Mouse (Mus musculus) urinary bladder, postnatal 4 days (tissue): ENCODE data around the gene Sema6d.

Experiments
- DNase-seq, 2 experiments: peaks; one replicate each; pipeline ENCODE4 v3.0.0; 2021 to 2022; ENCODE audit warnings: low spot score in 2 of 2

Sema6d gene

DNA sequence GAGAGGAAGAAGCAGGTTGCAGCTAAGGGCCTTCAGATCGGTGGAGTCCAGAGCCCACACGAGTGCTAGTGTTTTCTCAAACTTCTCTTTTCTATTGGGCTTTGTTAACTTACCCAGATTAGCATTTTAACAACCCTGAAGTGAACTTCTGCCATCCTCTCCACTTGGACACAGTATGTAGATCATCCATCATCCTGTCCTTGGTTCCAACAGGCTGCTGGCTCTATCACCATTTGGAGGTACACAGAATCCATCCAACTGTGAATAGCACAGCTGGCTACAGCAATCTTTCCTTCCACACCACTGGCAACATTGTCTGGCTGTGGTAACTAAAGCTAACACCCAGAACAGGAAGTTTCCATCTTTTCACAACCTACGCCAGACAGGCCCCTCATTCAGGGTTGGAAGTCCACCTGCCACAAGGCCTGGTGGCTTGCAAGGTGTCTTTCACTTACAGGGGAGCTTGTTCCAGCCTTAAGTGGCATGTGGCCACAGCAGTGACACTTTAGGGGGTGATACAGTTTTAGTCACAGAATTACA lies 524.0 kb downstream of the Sema6d start:
- DNase-seq = no peak

- no peak for DNase-seq
These were observed 527.0 kb downstream of the Sema6d start for GRCm38 (mm10) chr2:124616746-124617145.

GRCm38 (mm10) chr2:124617440-124617839 lies 527.7 kb downstream of the Sema6d start:
- DNase-seq = no peak

- DNase-seq = no peak
These were observed 528.3 kb downstream of the Sema6d start for GRCm38 (mm10) chr2:124618091-124618490.

- DNase-seq = no peak
These were observed 528.9 kb downstream of the Sema6d start for GRCm38 (mm10) chr2:124618526-124619219.

GRCm38 (mm10) chr2:124620470-124620869 lies 530.7 kb downstream of the Sema6d start:
- no peak for DNase-seq

DNA sequence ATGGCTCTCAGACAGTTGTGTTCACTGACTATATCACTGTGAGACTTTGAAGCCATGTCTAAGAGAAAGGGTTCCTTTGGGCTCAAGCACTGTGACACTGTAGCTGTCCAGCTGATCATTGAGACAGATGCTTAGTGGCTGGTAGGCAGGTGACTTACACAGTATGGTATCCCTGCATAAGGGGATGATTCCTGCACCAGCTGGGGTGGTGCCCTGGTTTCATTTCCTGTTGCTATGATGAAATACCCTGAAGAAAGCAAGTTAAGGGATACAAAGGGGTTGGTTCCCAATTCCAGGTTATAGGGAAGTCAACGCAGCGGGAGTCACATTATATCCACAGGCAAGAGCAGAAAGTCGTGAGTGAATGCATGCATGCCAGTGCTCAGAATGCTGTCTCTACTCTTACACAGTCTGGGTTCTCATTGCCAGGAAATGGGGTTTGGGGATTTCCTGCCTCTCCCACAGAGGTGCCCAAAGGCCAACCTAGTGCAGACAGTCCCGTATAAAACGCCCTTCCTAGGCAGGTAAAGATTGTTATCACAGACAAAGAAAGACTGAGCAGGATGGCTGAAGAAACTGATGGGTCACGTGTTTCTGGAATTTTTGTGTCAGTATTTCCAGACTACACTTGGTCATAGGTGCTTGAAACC lies 532.3 kb downstream of the Sema6d start:
- no peak for DNase-seq

DNA sequence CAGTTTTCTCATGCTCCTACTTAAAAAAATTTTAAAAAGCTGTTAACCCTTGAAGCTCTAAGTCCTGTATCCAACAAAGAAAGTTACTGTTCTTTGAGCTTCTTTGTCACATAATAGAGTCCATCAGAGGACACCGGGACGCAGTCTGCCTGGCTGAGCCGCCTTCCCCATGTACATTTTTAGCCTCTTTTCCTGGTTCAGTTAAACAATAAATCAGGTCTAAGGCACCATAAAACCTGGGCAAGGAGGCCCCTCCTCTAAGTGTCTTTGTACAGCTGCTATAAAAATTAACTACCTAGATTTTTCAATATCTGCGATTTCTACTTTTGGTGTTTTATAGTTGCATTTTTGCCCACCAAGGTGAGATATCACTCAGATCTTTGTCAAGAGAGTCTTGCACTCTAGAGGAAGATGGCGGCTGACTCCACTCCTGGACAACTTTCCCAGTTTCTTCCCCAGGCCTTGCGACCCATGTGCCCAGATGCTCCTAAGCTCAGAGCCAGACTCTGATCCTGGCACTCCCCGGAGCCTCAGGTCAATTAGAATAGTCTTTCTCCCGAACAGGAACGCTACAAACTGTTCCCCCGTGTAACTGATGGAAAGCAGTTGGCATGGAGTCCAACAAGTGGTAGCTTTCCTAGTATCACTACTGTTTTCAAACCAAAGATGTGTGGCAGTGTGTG lies 534.6 kb downstream of the Sema6d start:
- no peak for DNase-seq

DNA sequence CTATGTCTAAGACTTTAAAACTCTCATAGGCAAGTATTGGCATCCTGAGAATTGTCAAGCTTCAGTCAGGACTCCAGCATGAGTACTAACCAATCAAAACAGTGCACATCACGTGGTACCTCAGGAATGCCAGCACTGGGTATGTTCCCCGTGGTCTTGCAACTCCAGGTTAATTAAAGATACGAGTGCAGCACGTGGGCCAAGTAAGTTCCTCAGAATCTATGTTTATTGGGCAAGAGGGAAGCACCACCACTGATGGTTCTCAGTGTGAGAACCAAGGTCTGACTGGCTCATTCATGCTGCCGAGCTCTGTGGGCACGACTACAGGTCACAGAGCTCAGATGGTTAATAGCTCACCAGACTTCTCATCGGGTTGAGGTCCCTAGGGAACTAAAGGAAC lies 536.7 kb downstream of the Sema6d start:
- DNase-seq = no peak

GRCm38 (mm10) chr2:124627664-124628063 lies 537.9 kb downstream of the Sema6d start:
- no peak for DNase-seq

GRCm38 (mm10) chr2:124628701-124629100 lies 538.9 kb downstream of the Sema6d start:
- no peak for DNase-seq

DNA sequence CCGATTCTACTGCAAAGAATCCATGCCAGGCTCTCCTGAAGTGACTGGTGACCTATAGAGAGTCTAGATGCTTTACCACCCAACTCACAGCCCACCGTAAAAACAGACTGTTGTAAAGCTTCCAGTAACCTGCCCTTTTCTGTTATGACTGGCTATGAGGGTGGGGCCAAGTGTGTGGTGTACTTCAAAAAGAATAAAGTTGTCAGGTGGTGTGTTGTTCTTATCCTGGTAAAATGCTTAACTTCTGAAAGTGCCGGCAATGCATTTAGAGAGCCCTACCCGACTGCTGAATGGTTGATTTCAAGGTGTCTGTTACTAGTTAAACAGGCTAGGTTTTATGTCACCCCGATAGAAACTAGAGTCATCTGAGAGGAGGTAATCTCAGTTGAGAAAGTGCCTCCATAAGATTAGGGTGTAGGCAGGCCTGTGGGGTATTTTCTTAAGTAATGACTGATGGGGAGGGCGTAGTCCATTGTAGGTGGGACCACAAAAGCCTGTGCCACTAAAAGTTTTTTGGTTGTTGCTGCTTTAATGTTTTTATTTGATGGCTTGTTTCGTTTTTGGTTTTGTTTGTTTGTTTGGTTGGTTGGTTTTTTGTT lies 544.7 kb downstream of the Sema6d start:
- no peak for DNase-seq

DNA sequence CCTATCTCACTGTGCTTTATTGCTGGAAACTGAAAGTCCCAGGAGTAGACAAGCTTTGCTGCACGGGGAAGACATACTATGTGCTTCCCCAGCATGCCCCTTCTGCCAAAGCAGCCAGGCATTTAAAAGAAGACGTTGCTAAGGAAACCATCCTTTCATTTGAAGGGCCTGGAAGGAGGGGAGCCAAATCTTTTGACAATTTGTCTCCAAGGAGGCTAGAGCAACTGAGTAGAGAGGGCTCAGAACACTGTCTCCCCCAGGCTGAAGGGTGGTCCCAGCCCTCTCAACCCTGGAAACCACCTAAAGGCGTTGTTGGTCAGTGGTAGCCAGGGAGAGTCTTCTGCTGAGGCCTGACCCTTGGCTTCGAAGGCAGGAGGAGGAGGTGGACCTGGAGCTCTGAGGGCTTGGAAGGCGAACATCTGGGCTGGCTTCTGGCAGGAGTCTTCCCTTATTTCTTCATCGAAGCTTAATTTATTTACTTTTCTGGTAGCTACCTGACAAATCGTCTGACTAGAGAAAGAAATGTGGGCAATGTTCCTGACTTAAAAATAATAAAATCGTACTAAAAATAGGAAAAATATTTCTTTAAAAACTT lies 545.6 kb downstream of the Sema6d start:
- no peak for DNase-seq

DNA sequence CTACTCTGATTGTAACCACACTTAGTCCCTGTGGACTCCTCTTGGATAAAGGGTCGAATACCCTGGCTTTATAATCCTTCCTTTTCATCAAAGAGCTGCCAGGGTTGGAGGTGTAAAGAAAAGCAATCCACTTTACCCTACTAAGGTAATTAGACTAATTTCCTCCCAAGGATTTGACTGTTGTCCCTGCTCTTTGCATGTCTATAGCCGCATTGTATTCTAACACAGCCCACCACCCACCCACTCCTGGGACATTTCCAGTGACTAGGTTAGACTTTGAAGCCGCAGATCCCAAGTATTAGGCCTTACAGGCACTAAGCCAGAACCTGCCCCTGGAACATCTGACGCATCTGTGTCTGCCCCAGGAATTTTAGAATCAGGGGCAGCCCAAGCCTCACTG lies 547.3 kb downstream of the Sema6d start:
- no peak for DNase-seq

DNA sequence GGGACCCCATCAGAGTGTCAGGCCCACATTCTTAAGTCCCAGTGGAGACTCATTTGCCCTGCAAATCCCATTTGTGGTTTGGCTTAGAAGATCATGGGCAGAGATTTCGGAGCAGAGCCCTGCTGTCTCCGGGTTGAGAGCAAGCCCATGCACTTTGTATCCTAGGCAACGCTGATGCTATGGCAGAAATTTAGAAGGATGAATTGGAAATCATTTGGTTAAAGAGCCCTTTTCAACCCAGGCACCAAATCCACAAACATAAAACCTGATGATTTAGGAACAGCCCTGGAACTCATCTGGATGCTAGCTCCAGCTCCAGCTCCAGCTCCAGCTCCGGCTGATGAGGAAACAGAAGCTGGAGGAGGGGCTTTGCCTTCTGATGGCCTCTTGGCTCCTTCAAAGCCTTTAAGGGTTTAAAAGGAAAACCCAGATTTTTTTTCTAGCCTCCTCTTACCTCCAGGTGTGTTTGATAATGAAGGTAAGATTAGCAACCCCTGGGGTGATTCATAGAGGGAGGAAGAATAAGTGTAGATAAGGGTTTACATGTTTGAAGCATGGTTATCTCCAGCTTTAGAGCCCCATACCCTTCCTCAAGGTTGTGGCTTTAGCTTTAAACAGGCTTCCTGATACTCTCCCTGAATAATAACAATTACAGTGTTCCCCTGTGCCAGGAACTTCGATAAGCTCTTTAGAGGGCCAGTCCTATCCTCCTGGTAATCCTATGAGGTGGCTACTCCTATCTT lies 549.6 kb downstream of the Sema6d start:
- no peak for DNase-seq

DNA sequence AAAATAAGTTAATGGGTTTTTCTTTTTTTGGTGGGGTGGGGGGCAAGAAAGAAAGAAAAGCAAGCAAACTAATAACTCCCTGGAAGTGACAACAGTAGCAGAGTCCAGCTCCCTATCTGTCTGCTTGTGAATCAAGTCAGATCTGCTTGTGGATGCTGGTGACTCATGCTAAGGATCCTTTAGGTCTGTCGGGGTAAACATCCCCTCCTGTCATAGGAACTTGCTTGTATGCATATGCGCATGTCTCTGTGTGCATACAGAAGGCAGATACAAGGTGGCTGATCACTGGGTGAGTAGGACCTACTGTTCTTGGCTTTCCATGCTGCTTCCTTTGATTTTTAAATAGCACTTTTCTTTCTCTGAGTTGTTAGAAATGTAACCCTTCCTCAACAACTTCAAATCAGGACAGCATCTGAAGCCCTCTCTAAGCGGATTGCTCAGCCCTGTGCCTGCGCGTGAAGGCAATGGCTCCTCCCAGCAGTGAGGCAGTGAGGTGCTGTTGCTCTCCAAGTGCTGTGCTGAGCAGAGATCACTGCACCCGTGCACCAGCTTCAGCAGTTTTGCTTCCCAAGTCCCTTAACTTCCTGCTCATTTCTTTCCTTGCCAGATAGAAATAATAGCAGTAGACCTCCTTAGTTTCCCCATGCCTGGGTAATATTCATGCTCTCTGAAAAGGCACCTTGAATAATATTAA lies 550.9 kb downstream of the Sema6d start:
- no peak for DNase-seq

GRCm38 (mm10) chr2:124641194-124641558 lies 551.4 kb downstream of the Sema6d start:
- DNase-seq = no peak

GRCm38 (mm10) chr2:124642131-124642530 lies 552.4 kb downstream of the Sema6d start:
- DNase-seq = no peak

DNA sequence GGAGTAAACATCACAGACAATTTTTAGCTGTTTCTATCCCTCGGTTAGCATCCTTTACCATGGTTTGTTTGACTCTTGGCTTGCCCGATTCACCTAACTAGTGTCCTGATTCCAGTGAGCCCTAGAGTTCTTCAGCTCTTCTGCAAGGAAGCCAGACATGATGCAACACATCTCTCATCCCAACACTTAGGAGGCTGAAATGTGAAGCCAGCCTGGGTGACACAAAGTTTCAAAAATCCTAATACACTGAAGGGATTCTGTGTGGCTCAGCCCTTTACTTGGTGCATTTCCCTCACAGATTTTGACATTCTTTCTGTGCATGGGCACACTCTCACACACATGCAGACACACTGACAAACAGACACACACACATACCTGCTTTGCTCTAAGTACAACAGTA lies 560.8 kb downstream of the Sema6d start:
- DNase-seq = no peak

DNA sequence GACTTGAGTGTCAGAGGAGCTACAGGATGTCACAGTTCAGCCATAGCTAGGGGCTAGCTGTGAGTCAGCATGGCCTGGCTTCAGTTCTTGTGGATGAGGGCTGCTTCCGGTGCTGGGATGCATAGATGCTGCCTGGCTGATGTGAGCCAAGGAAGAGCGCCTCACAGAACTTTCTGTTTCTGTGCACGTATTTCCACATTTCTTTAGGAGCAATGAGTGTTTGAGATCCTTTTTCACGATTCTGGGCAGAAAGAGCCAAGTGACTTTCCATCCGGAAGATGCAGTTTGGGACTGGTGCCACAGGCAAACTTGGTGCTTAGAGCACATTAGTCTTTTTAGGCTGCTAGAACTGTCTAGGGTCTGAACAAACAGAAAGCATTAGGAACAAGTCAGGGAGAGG lies 561.4 kb downstream of the Sema6d start:
- no peak for DNase-seq

- no peak for DNase-seq
These were observed 563.4 kb downstream of the Sema6d start for GRCm38 (mm10) chr2:124653161-124653560.
